Mouse (Mus musculus): Measurements from ENCODE around the gene Fgfr2.

- no peak for TF ChIP-seq CTCF (conservative IDR thresholded peaks at IDR 0.05; ENCODE audit: insufficient read depth, insufficient read length, low read depth, low read length)
- no peak for TF ChIP-seq POLR2A (IDR thresholded peaks at IDR 0.05; ENCODE audit: low read depth, low read length)
Observed at GRCm38 (mm10) chr7:132800868-132801267, 322.3 kb downstream of the Fgfr2 start.

Measured in kidney, adult 2 months (tissue).